Mouse (Mus musculus) spleen, embryonic (tissue): ENCODE data around the gene Cdc26.

Experiments used
- CTCF ChIA-PET: fragments of 350-600 bp; sonication (Branson Sonifier 250); formaldehyde crosslinking; loops from one replicate; lab custom pipeline; 2022; lab: Charles Lee

Gene Cdc26

DNA sequence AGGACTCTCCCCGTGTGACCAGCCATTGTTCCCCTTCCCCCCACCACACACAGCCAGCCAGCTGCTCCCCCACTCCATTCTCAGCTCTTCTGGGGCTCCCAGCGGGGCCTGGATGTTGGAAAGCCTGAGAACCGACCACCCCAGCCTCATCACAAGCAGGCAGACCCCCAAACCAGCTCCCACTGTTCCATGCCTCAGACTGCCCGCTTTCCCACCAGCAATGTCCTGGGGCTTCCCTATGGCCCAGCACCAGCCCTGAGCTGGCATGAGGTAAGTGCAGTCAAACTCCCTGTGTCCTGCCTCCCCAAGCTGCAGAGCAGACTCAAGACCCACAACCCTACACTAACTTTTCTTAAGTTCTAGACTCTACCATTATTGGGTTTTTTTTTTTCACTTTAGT, 2.3 kb downstream of the Cdc26 start:
- CTCF ChIA-PET, result no interaction called here

DNA sequence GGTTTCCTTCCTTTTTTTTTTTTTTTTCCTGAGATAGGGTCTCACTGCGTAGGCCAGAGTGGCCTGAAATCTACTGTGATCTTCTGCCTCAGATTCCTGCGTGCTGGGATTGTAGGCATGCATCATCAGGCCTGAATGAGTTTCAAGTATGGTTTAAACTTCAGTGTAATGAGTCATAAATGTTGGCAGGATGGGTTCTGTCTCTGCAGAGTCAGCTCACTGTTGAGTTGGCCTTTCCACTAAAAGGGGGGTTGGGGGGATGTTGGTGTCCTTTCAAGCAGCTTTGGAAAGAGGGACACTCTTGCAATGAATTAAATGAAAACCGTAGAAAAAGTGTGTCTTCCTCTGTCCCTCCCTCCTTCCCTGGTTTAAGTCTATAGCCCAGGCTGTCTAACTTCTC, 9.5 kb downstream of the Cdc26 start:
- CTCF ChIA-PET, result no interaction called here

DNA sequence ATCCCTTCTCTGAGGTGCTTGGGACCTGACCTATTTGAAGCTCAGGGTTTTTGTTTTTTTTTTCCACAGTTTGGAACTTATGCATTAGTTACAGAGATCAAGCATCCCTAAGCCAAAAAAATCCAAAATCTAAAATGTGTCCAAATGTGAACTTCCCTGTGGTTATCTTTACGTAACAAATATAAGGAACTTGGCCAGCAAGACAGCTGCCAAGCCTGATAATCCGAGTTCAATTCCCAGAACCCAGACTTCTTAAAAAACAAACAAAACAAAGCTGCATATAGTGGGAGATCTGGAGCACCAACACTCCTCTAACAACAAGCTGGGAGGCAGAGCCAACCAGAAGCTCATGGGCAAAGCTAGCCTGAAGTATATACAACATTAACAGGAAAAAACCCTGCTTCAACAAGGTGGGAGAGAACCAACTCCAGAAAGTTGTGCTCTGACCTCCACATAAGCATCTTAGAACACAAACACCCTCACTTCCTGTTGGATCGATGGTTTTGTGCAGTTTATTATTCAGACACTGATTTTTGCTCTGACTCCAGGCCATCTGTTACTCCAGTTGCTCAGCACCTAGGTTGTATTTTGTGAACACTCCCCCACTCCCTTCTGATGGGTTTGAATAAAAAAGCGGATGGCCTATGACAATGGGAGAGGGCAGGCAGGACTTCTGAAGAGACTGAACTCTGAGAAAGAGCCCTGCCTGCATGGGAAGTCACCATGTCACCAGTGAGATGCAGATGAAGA, 10.7 kb downstream of the Cdc26 start:
- CTCF ChIA-PET, result no interaction called here

DNA sequence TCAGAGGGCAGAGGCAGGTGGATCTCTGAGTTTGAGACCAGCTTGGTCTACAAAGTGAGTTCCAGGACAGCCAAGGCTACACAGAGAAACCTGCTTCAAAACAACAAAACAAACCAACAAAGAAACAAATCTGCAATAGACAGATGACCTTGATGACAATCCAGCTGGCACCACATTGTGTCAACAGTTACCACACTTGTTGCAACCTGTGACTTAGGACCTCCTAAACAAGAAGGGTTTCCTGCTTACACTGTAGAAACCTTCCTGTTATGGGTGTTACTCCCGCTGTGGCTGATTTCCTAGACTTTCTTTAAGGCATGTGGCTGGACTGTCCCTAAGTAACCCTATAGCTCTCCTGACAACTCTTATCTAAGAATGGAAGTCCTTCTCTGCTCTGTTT, 12.6 kb downstream of the Cdc26 start:
- CTCF ChIA-PET, result no interaction called here

DNA sequence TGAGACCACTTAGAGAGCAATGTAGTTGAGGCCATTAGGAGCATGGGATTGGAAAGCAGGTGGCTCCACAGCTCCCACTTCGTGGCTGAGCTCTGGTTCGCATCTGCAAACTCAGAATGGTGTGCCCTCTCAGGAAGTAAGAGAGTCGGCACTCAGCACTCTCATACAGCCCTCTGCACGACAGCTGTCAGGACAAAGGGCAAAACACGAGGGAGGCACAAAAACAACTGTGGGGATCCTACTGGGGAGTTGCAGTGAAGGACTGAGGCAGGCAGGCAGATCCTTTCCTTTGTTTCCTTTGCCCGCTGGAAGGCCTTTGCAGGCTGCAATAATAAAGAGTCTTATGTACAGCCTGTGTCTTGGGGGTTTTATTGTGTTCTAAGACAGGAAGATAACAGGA, 15.0 kb downstream of the Cdc26 start:
- CTCF ChIA-PET, result no interaction called here

DNA sequence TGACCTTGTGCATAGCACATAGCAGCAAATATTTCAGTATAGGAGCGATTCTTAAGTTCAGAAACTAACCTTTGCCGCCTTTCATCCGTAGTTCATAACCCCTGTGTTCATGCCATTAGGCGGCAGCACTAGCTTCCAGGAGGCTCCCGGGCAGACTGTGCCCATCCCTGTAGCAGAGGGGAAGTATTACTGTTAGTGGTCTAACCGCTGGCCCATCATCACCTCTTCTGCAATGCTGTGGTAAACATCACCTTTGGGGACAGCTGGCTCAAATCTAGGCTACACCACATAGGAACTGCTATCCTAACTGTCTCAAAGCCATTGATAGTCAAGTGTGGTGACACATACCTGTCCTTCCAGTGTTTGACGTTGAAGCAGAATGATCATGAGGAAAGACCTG, 16.6 kb downstream of the Cdc26 start:
- CTCF ChIA-PET, result interaction anchor here (0.6 kb wide), 2 partner anchors 54 to 101 kb away, joined by 3 to 4 read pairs; no protein-coding TSS in a partner anchor

DNA sequence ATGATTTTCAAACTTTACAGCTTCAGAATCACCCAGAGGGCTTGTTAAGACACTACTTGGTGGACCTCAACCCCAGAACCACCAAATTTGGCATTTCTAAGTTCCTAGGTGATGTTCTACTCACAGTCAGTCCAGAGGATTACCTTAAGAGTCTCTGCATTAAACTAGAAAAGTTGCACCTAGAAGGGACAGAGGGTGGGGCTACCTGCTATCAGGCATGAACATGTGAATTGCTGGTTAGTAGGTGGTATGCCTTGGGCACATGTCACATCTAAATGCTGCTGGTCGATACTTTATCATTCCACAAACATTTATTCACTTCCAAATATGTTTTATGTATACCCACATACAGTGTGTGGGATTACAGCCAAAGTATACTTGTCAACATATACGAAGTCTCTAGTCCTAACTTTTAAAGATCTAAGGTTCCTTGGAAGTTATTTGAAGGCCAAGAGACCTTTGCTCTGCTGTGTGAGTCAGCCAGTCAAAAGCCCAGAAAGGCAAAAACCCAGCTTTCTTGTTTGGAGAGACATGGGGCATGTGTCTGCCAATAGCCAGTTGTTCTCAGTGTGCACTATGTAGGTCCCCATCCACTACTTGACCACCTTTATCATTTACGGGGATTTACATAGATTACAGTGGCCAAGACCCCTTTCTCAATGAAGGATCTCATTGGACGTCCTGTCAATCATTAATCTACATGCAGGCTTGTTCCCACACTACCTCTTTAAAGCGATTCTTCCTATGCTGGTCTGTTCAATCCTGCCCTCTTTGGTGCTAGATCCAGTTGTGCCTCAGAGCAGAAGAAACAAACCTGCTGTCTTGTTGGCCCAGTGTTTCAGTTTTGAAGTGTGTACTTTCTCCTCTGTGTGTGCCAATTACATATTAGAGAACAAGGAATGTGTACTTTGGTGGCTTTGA, 18.6 kb downstream of the Cdc26 start:
- CTCF ChIA-PET, result no interaction called here

DNA sequence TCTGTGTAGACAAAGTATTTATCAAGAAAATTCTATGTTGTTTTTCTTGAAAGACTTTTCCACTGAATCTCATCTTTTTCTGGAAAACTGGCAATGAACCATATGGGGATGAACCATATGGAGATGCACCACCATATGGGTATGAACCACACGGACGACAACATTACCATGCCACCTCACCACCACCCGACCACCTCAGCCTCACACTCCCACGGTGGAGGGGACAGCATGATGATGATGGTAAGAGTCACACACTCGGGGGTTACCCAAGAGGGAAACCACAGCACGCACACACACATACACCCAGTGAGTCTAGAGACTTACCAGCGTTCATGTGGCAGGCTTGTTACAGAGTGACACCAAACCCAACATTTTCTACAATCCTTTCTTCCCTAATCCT, 23.0 kb downstream of the Cdc26 start:
- CTCF ChIA-PET, result no interaction called here

DNA sequence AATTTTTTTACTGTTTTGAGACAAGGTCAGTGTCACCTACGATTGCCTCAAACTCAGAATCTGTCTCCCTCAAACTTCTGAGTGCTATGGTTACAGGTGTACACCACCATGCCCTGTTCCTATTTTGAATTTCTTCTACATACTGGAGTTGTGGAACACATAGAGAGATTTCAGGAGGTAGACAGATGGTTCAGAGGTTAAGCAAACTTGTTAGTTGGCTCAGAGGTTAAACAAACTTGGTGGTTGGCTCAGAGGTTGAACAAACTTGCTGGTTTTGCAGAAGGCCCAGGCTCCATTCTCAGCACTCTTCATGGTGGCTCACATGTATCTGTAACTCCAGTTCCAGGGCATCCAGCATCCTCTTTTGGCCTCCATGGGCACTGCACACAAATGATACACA, 24.3 kb downstream of the Cdc26 start:
- CTCF ChIA-PET, result no interaction called here

DNA sequence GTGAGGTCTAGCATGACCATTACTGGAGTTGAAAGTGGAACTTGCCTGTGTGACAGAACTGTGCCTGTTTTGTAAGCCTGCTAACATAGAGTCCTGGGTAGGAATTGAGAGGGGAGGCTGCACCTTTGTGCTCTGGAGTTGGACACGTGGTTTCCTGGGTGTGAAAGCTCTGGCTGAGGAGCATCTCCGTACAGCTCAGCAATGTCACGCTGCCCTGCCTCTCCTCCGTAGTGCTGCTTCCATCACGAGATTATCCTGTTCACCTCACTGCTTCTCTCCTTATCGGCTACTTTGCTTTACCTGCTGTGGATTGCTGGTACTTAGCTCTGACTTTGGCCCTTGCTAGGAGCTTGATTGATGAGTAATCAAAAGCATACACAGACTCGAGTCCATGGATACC, 24.7 kb downstream of the Cdc26 start:
- CTCF ChIA-PET, result no interaction called here

DNA sequence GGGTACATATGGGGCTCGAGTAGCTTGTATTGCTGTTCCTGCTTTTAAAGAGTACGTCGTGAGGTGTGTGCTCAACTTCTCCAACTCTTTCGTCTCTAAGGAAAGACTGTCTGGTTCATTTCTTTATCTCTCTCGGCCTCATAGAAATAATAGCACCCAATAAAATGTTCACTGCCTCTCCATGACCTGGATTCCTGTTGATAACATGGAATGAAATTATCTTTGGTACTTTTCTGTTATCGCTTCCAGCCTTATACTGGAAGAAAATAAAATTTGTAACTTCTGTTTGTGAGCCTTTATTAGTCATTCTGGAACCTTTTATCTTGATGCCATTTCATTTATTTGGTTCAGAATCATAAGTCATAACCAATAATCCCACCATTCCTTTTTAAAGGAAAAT, 25.2 kb downstream of the Cdc26 start:
- CTCF ChIA-PET, result no interaction called here

DNA sequence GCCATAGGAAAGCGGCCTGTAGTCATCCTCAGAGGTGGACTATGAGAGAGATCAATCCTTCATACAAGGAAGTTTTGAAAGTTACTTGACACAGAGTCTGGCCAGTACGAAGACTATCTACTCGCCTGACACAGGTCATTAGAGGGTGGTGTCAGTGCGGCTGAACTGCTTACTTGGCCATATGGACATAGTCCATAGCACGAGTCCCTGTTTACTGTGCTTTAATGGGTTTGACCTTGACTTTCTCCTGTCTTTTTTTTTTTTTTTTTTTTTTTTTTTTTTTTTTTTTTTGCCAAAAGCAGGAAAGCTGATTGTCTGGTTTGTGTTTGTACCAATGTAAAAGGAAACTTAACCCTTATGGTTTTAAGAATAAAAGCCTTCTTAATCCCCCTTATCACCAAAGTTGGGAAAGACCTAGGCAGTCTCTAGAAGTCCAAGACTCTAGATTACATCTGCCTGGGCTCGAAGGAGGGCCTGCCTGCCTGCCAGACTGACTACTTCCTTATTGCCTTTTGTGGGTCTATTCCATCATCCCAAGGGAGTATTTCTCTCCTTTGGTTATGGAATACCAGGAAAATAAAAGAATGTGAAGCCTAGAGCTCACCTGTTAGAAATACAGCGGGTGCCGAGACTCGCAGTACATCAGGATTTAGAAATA, 28.6 kb downstream of the Cdc26 start:
- CTCF ChIA-PET, result no interaction called here

DNA sequence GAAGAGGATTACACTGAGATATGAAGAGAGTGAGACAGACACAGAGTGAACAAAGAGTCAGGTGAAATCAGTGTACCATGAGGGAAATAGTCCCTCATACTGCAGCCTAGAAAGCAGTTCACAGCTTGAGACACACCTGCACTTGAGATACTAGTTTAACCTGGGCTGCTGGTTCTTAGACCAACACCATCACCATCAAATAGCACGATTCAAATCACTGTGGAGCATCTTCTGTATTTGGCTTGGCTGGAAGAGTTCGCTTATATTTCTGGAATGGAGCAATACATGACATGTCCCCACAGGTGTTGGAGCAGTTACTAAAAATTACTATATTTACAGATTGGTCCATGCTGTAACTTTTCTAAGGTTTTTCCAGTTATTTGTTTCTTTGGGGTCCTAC, 32.3 kb downstream of the Cdc26 start:
- CTCF ChIA-PET, result no interaction called here

DNA sequence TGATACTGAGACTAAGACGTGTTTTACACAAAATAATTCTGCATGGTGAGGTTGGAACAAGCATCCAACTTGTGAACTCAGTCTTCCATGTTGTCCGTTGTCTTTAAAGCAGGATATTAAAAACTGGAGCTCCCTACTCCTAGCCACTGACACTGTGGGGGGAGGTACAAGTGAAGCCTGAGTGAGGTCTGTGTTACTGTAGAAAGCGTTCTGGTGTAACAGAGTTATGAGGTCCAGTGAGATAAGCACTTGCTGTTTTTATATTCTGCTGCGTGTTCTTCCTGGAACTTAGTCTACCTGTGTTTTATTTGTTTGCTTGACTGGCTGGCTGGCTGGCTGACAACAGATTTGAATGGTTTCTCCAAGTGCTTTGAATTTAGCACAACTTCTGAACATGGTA, 34.1 kb downstream of the Cdc26 start:
- CTCF ChIA-PET, result no interaction called here

DNA sequence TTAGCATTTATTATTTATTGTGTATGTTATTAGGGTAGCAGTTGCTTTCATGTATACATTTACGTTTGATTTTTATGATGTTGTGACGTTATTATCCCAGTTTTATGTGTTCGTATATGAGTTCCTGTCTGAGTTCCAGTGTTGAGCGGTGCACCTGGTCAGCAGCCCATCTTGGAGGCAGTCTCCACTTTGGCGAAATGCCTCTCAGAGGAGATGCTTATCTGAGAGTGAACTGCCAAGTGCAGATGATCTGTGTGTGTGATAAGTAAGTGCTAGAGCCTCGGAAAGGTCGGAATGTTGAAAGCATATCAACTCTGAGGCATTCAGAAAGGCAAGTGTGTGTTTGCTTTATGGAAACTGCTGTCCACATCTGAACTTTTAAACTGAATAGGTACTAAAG, 34.8 kb downstream of the Cdc26 start:
- CTCF ChIA-PET, result no interaction called here

DNA sequence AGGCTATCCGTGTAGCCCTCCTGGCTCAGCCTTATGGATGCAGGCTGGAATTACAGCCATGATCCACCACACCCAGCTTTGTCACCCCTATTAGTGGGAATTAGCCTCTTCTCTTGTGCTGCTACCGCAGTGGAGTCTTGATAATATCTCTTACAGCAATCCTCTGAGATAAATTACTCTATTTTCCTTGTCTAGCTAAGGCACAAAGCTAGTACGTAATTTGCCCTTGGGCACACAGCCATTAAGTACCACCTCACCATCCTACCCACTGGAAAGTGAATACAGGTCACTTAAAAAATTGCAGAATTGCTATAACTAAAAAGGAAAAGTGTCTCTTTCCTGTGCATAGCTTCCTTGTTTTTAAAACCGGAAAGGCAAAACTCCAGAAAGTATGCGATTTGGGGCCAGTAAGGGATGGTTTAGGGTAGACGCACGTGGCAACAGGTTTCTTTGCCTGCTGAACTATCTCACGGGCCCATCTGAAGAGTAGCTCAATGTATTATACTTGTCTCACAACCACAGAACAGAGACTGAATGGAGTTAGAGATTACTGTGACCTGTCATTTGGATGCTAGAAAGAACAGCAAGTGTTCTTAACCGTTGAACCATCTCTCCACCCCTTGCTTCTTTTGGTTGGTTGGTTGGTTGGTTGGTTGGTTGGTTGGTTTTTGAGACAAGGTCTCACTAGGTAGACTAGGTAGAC, 35.5 kb downstream of the Cdc26 start:
- CTCF ChIA-PET, result no interaction called here

DNA sequence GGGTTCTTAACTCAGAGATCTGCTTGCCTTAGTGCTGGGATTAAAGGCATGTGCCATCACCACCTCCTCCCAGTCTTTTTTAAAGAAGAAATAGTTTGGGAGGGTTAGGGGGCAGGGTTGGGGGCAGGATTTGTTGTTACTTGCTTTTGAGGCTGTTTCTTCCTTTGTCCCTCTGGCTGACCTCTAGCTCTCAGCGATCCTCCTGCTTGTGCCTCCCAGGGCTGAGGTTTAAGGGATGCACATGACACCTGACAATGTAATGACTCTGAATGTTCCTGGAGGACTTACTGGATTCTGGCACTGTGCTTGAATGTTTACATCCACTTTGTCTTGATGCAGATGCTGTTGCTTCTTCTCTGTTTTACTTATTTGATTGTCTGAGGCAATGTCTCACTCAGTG, 36.0 kb downstream of the Cdc26 start:
- CTCF ChIA-PET, result no interaction called here

DNA sequence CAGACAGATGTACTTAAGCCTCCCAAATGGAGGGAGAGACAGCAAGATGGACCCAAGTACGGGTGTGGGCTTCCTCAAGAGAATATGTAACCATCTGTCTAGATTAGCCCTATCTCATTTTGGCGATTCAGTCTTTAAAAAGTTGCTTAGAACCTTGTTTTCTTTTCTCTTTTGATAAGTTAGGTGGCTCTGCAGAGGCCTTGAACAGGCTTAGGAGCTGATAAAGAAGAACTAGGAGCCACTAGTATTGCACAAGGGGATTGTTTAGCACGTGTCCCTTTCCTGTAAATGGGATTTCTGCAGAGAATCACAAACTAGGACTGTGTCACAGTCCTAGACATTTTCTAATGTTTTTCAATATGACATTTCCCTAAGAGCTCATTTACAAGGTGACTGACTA, 39.4 kb downstream of the Cdc26 start:
- CTCF ChIA-PET, result no interaction called here

DNA sequence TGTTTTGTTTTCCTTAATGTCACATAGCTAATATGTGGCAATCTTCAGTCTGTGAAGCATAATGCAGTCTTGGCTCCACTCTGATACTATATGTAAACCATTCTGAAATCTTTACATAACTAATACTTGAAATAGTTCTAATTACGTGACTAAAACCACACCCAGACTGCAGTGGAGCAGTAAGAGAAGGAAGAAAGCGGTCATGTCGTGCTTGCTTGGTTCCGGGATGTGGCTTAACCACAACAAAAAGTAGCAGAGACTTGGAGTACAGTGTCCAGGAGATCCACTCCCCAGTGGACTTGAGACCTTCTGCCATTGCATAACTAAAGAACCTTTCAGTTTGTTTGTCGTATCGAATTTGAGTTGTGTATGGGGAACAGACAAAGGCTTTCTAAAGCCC, 40.9 kb downstream of the Cdc26 start:
- CTCF ChIA-PET, result interaction anchor here (0.7 to 0.9 kb wide), 2 partner anchors 13 to 40 kb away, joined by 3 to 4 read pairs; no protein-coding TSS in a partner anchor

DNA sequence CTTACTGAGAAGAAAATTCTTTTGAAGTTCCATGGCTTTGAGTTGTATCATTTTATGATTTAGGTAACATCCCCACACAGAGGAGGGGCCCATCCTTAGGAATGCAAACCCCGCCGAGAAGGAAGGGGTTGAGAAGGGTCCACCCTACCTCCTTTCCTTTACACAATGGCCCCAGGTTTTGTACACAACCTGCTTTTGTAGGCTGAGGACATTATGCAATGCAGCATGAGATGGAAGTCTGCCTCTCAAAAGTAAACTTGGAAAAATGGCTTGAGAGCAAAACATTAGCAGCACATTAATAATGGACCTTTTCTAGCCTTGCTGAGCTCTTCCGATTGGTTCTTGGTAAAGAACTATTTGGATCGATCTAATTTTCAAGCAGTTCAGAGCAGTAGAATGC, 42.2 kb downstream of the Cdc26 start:
- CTCF ChIA-PET, result no interaction called here

DNA sequence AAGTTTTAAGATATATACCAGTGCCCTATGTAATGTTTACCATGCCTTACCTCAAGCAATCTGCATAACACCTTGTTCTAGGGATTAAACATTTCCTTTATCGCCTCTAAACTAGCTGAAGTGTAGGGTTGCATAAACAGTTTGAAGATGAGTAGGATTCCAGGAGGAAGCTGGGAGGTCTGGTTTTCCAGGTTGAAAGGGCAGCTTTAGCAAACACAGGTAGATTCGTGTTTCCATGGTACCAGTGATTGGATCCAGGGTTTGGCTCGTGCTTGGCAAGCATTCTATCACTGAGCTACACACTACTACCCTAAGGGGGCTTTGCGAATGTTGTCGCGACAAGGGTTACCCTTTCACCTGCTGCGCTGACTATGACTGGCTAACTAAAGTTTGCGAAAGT, 44.1 kb downstream of the Cdc26 start:
- CTCF ChIA-PET, result no interaction called here

DNA sequence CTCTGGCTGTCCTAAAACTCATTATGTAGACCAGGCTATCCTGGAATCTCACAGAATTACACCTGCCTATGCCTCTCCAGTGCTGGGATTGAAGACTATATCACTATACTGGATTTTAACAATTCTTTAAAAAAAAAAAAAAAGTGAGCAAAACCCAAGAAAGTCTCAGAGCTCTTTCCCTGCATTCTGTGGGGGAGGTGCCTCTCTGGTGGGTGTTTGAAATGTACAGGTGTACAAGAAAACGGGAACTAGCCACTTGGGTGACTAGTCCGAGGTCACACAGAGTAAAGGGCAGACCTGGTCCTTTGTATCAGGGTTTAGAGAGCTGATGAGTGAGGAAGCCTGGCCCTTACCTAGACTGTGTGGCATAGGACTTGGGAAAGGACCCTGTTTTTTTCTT, 46.0 kb downstream of the Cdc26 start:
- CTCF ChIA-PET, result interaction anchor here (0.7 kb wide), 1 partner anchor 29 kb away, joined by 11 read pairs; no protein-coding TSS in a partner anchor
